Comparison of ENCODE assay signal across 8 mouse cellular contexts in the genomic region with DNA sequence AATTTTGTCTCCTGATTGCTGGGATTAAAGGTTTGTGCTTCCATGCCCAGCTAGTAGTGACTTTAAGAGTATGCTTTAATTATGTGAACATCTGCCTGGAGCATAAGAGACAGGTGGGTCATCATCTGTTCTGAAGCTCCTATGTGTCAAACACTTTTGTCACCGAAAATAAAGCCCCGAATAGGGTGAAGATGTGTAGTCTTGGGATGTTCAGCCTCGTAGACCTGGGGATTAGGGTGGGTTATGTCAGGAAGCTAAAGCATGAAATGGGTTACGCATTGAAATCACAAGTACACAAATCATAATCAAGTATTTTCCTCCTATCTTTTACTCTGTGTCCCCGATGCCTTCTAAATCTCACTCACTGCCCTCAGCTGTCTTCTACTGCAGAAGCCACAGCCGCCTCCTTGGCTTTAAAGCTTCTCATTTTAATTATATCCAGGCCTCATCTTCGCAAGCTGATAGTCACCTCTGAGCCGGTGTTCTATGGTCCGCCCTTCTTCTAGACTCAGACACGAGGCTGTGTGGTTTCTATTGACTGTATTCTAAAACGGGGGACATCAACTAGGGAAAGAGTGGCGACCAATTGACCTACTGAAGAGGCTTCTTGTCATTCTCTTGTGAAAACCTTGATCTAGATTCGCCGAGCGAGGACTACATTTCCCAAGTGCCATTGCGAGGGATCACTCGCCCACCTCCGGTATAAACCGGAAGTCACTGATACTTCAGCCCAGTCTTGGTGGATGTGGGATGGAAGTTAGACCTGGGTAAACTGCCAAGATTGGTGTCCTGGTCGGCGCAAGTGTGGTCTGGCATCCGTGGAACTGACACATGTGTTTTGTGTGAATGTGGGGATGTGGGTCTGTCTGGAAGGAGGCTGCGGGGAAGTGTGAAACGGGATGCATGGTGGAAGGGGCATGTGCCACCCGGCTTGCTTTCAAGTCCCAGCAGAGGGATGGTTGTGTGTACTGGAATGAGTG. TPM values are rescaled to one million over a fixed set of nuclear protein-coding genes. Genes with fewer than 3 reads are reported as not detected.
DNase-seq lines count a peak whose midpoint lies in the region; ATAC-seq and TF ChIP-seq lines count a peak whose summit lies in the region.

Gene Smim17, plus strand, starts transcription at position 720 of the 980 bp plus-strand sequence.

- H3K9ac ChIP-seq in hindbrain, embryonic 13.5 days, result peak within 1 kb of the TSS; percentile 70
- H3K9ac ChIP-seq in lung, postnatal 0 days (replicated peaks; ENCODE audit: low read depth), result peak within 1 kb of the TSS; percentile 23; the same call in 1 of the 2 replicates

- peaks cover 35% of the 10 kb centered on the region for H3K36me3 ChIP-seq in hindbrain, embryonic 13.5 days
- no peaks in the 10 kb centered on the region; the same call in 1 of the 2 replicates for H3K36me3 ChIP-seq in lung, postnatal 0 days (ENCODE audit: insufficient read depth, low read length)

- H3K4me2 ChIP-seq in hindbrain, embryonic 13.5 days, result peak within 1 kb of the TSS; percentile 69
- peak within 1 kb of the TSS; percentile 61 for H3K4me2 ChIP-seq in lung, postnatal 0 days (replicated peaks; ENCODE audit: low read depth, low read length)

- peak within 1 kb of the TSS; percentile 36; the same call in 1 of the 2 replicates for H3K27ac ChIP-seq in hindbrain, embryonic 13.5 days
- H3K27ac ChIP-seq in lung, postnatal 0 days (ENCODE audit: low read length), result no peak within 1 kb of the TSS

- peak; percentile 65 for DNase-seq in T-cell, adult 2 months (ENCODE audit: low spot score)
- peak; percentile 83 for DNase-seq in cerebellum, adult 9-10 months
- DNase-seq in frontal cortex, postnatal 10 days (ENCODE audit: low spot score in 2 of 2), result peak; percentile 54 to 73
- DNase-seq in layer of hippocampus, postnatal 25 days (ENCODE audit: extremely low spot score in 1 of 2, low spot score in 1 of 2), result peak; percentile 55 to 58
- peak; percentile 40 for DNase-seq in lung, postnatal 0 days (ENCODE audit: low spot score)
- DNase-seq in ovary, adult 18-20 months (ENCODE audit: low spot score), result peak; percentile 9
- DNase-seq in thymus, postnatal 10 days (ENCODE audit: low spot score in 2 of 2), result peak; percentile 39 to 42

- H3K27me3 ChIP-seq in hindbrain, embryonic 13.5 days, result no peaks in the 10 kb centered on the region
- no peaks in the 10 kb centered on the region for H3K27me3 ChIP-seq in lung, postnatal 0 days (replicated peaks; ENCODE audit: insufficient read depth, low read length)

- peak; percentile 91 for ATAC-seq in hindbrain, embryonic 13.5 days (ENCODE audit: low FRiP score)
- peak; percentile 54 for ATAC-seq in lung, postnatal 0 days

- TF ChIP-seq CTCF in lung, postnatal 0 days (IDR thresholded peaks at IDR 0.05), result no peak

- peaks cover 7% of the 10 kb centered on the region for H3K4me1 ChIP-seq in hindbrain, embryonic 13.5 days (replicated peaks)
- H3K4me1 ChIP-seq in lung, postnatal 0 days (ENCODE audit: insufficient read depth, low read depth, low read length), result peaks cover 3% of the 10 kb centered on the region; the same call in 1 of the 2 replicates

- peak within 1 kb of the TSS; percentile 45 for H3K4me3 ChIP-seq in hindbrain, embryonic 13.5 days
- peak within 1 kb of the TSS; percentile 27 for H3K4me3 ChIP-seq in lung, postnatal 0 days (ENCODE audit: low read depth, low read length)

- no peak for TF ChIP-seq EP300 in lung, postnatal 0 days (IDR thresholded peaks at IDR 0.05)

- H3K9me3 ChIP-seq in hindbrain, embryonic 13.5 days, result no peaks in the 10 kb centered on the region
- no peaks in the 10 kb centered on the region for H3K9me3 ChIP-seq in lung, postnatal 0 days (ENCODE audit: low read length)

- WGBS in hindbrain, embryonic 13.5 days, result 26% methylated on average over 25 of the region's 25 CpGs
- 25% methylated on average over 25 of the region's 25 CpGs for WGBS in lung, postnatal 0 days

RNA-seq across cellular contexts. Expression of gene Smim17, which starts in this region (rescaled TPM):
- polyA plus RNA-seq in hindbrain, embryonic 13.5 days (2015; fragmentation: Nextera tagmentation; extraction: Ambion mirVana), result 3.7 and 4.2 TPM in 2 replicates
- 10 to 100 TPM; 18.4 to 22.0 TPM for total RNA-seq in layer of hippocampus, postnatal 25 days (2021)
- not detected in 2 replicates for polyA plus RNA-seq in lung, postnatal 0 days (2015; fragmentation: Nextera tagmentation; extraction: Ambion mirVana)

Comparison
In these comparisons a context has a peak if more than half of its experiments do, and no peak if none do; other contexts are left out.
1. Peak in DNase-seq, ATAC-seq, H3K4me3 ChIP-seq, H3K9ac ChIP-seq and H3K4me2 ChIP-seq in lung, postnatal 0 days; RNA of the gene not detected or under 1 TPM.
2. DNase-seq: peak in every context shown above with its lines; median percentile 83 in cerebellum, adult 9-10 months; 65 in T-cell, adult 2 months; 64 in frontal cortex, postnatal 10 days; 56 in layer of hippocampus, postnatal 25 days; 40 in thymus, postnatal 10 days; 40 in lung, postnatal 0 days; 9 in ovary, adult 18-20 months.